Mouse (Mus musculus) CD4-positive naive resting alpha-beta T cell, adult 57 days (primary cell): ENCODE data around the gene Pitpna. TPM values are rescaled to one million over a fixed set of nuclear protein-coding genes. Genes with fewer than 3 reads are reported as not detected.

Source experiments
- total RNA-seq: library from RNA; stranded (reverse); gene quantifications from one replicate; pipeline ENCODE4 v1.2.4, GENCODE M21; 2023

Gene Pitpna
- total RNA-seq, result 205 TPM

DNA sequence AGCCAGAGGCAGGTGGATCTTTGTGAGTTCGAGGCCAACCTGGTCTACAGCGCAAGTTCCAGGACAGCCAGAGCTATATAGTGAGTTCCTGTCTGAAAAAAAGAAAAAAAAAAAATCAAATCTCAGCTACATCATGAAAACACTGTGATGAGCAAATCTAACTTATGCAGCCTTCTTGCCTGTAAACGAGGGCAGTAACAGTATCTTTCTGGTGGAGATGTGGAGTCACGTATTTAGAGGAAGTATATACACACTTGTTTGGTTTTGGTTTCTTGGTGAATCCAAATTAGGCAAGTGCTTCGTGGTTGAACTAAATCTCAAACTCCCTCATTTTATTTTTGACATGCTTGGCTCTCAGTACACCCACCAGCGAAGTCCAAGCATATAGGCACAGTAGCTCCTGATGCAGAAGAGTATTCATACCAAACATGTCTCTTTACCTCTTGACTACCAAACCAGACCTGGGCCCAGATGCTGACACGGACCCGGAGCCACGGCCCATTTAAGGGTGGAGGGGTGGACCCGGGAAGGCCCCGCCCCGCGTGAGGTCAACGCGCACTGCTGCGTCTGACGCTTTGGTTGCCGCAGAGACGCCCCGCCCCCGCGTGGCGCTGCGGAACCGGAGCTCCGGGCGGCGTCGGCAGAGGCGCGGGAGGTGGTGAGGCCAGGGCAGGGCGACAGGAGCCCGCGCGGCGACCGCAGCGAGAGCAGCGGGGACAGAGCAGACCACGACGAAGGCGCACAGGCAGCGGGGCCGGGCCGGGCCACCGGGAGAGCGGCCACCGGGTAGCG, at the start of gene Pitpna:
Gene Pitpna, plus strand, starts transcription at position 605 of the 792 bp plus-strand sequence.

GRCm38 (mm10) chr11:75630645-75631229, 42.8 kb downstream of the Pitpna start, which contains the start of gene Inpp5k:
Gene Inpp5k (plus strand): TSS chr11:75630988.

DNA sequence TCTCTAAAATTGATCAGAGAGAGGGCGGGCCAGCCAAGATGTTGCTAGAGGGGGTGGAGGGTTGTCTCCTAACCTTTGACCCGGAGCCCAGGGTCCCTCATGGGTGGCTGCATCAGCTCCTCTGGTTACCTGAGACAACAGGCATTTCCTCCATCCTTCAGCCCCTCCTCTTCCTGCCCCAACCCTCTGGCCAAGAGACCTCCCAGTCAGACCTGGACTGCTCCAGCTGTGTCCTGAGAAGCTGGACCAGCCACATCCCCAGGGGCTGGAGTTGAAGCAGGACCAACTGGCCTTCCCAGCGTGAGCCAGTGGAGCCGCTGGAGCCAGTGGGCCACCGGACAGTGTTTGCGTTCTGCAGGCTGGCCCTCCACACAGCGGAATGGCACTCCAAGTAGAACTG, 62.4 kb downstream of the Pitpna start, which contains the start of gene Myo1c:
Gene Myo1c, plus strand, starts transcription at position 194 of the 400 bp plus-strand sequence.

Other genes with a start within 250 kb of the Pitpna start
- gene Rpa1, start 239.8 kb upstream of the Pitpna start, total RNA-seq, result 193 TPM
- gene Smyd4, start 239.7 kb upstream of the Pitpna start, total RNA-seq, result 15.9 TPM
- not detected for gene Serpinf1, start 165.4 kb upstream of the Pitpna start, total RNA-seq
- gene Serpinf2, start 148.5 kb upstream of the Pitpna start, total RNA-seq, result not detected
- gene Wdr81, start 133.4 kb upstream of the Pitpna start, total RNA-seq, result 24.4 TPM
- gene Tlcd2, start 126.4 kb upstream of the Pitpna start, total RNA-seq, result 1.8 TPM
- 201 TPM for gene Prpf8, start 101.3 kb upstream of the Pitpna start, total RNA-seq
- not detected for gene Rilp, start 78.0 kb upstream of the Pitpna start, total RNA-seq
- 0.21 TPM for gene Scarf1, start 74.6 kb upstream of the Pitpna start, total RNA-seq
- 61.9 TPM for gene Slc43a2, start 56.4 kb upstream of the Pitpna start, total RNA-seq
- gene Inpp5k, start 42.9 kb downstream of the Pitpna start, total RNA-seq, result 105 TPM
- gene Myo1c, start 62.4 kb downstream of the Pitpna start, total RNA-seq, result 16.5 TPM
- gene Crk, start 91.2 kb downstream of the Pitpna start, total RNA-seq, result 53.1 TPM
- 167 TPM for gene Ywhae, start 144.8 kb downstream of the Pitpna start, total RNA-seq
- not detected for gene Doc2b, start 208.0 kb downstream of the Pitpna start, total RNA-seq